Mouse (Mus musculus): ENCODE measurements around the gene Gpank1.
A peak's percentile ranks its signal among the peaks of the same experiment; 100 is the strongest.

Gene Gpank1

DNA sequence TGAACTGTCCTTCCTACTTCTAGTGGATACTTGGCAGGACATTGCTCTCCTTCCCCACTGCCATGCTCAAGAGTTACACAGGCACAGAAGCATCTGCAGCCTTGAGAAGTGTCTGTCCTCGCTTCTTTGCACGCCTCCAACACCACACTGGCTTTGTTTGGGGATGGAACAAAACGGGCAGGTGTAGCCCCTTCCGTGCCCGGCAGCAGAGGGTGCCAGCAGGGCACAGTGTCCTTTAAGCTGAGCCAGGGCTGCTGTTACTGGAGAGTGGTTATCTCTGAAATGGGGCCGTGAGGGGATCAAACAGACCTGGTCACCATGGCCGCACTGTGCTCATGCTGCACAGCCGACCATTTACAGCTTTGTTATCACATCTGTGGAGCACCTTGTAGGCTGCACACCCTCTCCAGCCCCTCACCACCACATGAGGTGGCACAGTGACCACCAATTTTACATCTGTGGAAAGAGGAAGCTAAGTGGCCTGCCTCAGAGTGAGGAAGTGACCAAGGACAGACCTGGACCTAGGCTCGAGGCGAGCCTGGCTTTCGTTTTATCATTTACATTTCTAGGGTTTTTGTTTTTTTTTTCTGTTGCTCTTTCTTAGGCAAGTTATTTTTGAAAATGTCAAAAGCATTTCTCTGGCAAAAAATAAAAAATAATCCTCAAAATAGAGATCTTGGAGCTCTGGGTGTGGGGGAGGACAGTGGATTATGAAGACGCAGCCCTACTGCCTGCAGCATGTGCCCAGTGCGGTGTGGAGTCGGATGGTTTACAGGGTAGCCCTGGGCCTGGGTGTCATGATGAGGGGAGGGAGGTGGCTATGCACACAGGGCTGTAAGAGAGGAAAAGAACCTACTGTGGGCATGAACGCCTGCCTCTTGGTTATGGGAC, 26.5 kb upstream of the Gpank1 start:
- peaks cover 68% of the 10 kb centered on the region for H3K4me1 ChIP-seq (replicated peaks; ENCODE audit: low read depth, low read length)
- H3K9me3 ChIP-seq (ENCODE audit: low read length), result no peaks in the 10 kb centered on the region
- no peaks in the 10 kb centered on the region for H3K27me3 ChIP-seq (ENCODE audit: insufficient read depth, low read length)
- no peak for TF ChIP-seq NANOG (IDR thresholded peaks at IDR 0.05; ENCODE audit: borderline replicate concordance, low read length)
- TF ChIP-seq POU5F1 (IDR thresholded peaks at IDR 0.05; ENCODE audit: borderline replicate concordance, low read length), result no peak
- no peak for TF ChIP-seq CTCF (conservative IDR thresholded peaks at IDR 0.05; ENCODE audit: low read length)
- H3K4me3 ChIP-seq (replicated peaks; ENCODE audit: low read length), result no peak overlapping the region
- peaks cover 89% of the 10 kb centered on the region for H3K36me3 ChIP-seq (ENCODE audit: insufficient read depth, low read length)

GRCm38 (mm10) chr17:35096597-35096996, 24.7 kb upstream of the Gpank1 start:
- Histone ChIP-seq H3K4me3 (replicated peaks; ENCODE audit: low read length) (peak overlapping the region; percentile 52), H3K27me3 (ENCODE audit: insufficient read depth, low read length) (no peaks in the 10 kb centered on the region), H3K9me3 (ENCODE audit: low read length) (no peaks in the 10 kb centered on the region), H3K4me1 (replicated peaks; ENCODE audit: low read depth, low read length) (peaks cover 68% of the 10 kb centered on the region), H3K36me3 (ENCODE audit: insufficient read depth, low read length) (peaks cover 91% of the 10 kb centered on the region)
- TF ChIP-seq CTCF (conservative IDR thresholded peaks at IDR 0.05; ENCODE audit: low read length) (no peak), POU5F1 (IDR thresholded peaks at IDR 0.05; ENCODE audit: borderline replicate concordance, low read length) (no peak), NANOG (IDR thresholded peaks at IDR 0.05; ENCODE audit: borderline replicate concordance, low read length) (no peak)

- Histone ChIP-seq H3K27me3 (ENCODE audit: insufficient read depth, low read length) (no peaks in the 10 kb centered on the region), H3K36me3 (ENCODE audit: insufficient read depth, low read length) (peaks cover 92% of the 10 kb centered on the region), H3K9me3 (ENCODE audit: low read length) (no peaks in the 10 kb centered on the region), H3K4me3 (replicated peaks; ENCODE audit: low read length) (peak overlapping the region; percentile 52), H3K4me1 (replicated peaks; ENCODE audit: low read depth, low read length) (peaks cover 70% of the 10 kb centered on the region)
- TF ChIP-seq CTCF (conservative IDR thresholded peaks at IDR 0.05; ENCODE audit: low read length), result no peak
- TF ChIP-seq NANOG (IDR thresholded peaks at IDR 0.05; ENCODE audit: borderline replicate concordance, low read length), result no peak
- TF ChIP-seq POU5F1 (IDR thresholded peaks at IDR 0.05; ENCODE audit: borderline replicate concordance, low read length), result no peak
Measured at GRCm38 (mm10) chr17:35097164-35097655, 24.0 kb upstream of the Gpank1 start.

GRCm38 (mm10) chr17:35100196-35100765, 21.0 kb upstream of the Gpank1 start:
- Histone ChIP-seq H3K36me3 (ENCODE audit: insufficient read depth, low read length) (peaks cover 80% of the 10 kb centered on the region), H3K27me3 (ENCODE audit: insufficient read depth, low read length) (no peaks in the 10 kb centered on the region), H3K9me3 (ENCODE audit: low read length) (no peaks in the 10 kb centered on the region), H3K4me1 (replicated peaks; ENCODE audit: low read depth, low read length) (peaks cover 61% of the 10 kb centered on the region), H3K4me3 (replicated peaks; ENCODE audit: low read length) (peak overlapping the region; percentile 35)
- TF ChIP-seq POU5F1 (IDR thresholded peaks at IDR 0.05; ENCODE audit: borderline replicate concordance, low read length) (no peak), CTCF (conservative IDR thresholded peaks at IDR 0.05; ENCODE audit: low read length) (no peak), NANOG (IDR thresholded peaks at IDR 0.05; ENCODE audit: borderline replicate concordance, low read length) (no peak)

GRCm38 (mm10) chr17:35101161-35101560, 20.1 kb upstream of the Gpank1 start:
- no peaks in the 10 kb centered on the region for H3K27me3 ChIP-seq (ENCODE audit: insufficient read depth, low read length)
- H3K9me3 ChIP-seq (ENCODE audit: low read length), result no peaks in the 10 kb centered on the region
- H3K36me3 ChIP-seq (ENCODE audit: insufficient read depth, low read length), result peaks cover 72% of the 10 kb centered on the region
- H3K4me3 ChIP-seq (replicated peaks; ENCODE audit: low read length), result no peak overlapping the region
- H3K4me1 ChIP-seq (replicated peaks; ENCODE audit: low read depth, low read length), result peaks cover 64% of the 10 kb centered on the region
- TF ChIP-seq POU5F1 (IDR thresholded peaks at IDR 0.05; ENCODE audit: borderline replicate concordance, low read length) (no peak), CTCF (conservative IDR thresholded peaks at IDR 0.05; ENCODE audit: low read length) (no peak), NANOG (IDR thresholded peaks at IDR 0.05; ENCODE audit: borderline replicate concordance, low read length) (no peak)

- no peaks in the 10 kb centered on the region for H3K9me3 ChIP-seq (ENCODE audit: low read length)
- H3K36me3 ChIP-seq (ENCODE audit: insufficient read depth, low read length), result peaks cover 61% of the 10 kb centered on the region
- H3K27me3 ChIP-seq (ENCODE audit: insufficient read depth, low read length), result no peaks in the 10 kb centered on the region
- no peak overlapping the region for H3K4me3 ChIP-seq (replicated peaks; ENCODE audit: low read length)
- TF ChIP-seq CTCF (conservative IDR thresholded peaks at IDR 0.05; ENCODE audit: low read length) (no peak), NANOG (IDR thresholded peaks at IDR 0.05; ENCODE audit: borderline replicate concordance, low read length) (no peak), POU5F1 (IDR thresholded peaks at IDR 0.05; ENCODE audit: borderline replicate concordance, low read length) (no peak)
- peaks cover 56% of the 10 kb centered on the region for H3K4me1 ChIP-seq (replicated peaks; ENCODE audit: low read depth, low read length)
Measured at GRCm38 (mm10) chr17:35102299-35102698, 19.0 kb upstream of the Gpank1 start.

- H3K36me3 ChIP-seq (ENCODE audit: insufficient read depth, low read length), result peaks cover 53% of the 10 kb centered on the region
- TF ChIP-seq POU5F1 (IDR thresholded peaks at IDR 0.05; ENCODE audit: borderline replicate concordance, low read length) (no peak), NANOG (IDR thresholded peaks at IDR 0.05; ENCODE audit: borderline replicate concordance, low read length) (no peak), CTCF (conservative IDR thresholded peaks at IDR 0.05; ENCODE audit: low read length) (no peak)
- H3K27me3 ChIP-seq (ENCODE audit: insufficient read depth, low read length), result no peaks in the 10 kb centered on the region
- H3K4me1 ChIP-seq (replicated peaks; ENCODE audit: low read depth, low read length), result peaks cover 56% of the 10 kb centered on the region
- no peak overlapping the region for H3K4me3 ChIP-seq (replicated peaks; ENCODE audit: low read length)
- no peaks in the 10 kb centered on the region for H3K9me3 ChIP-seq (ENCODE audit: low read length)
Measured at GRCm38 (mm10) chr17:35103221-35103690, 18.0 kb upstream of the Gpank1 start.

- Histone ChIP-seq H3K36me3 (ENCODE audit: insufficient read depth, low read length) (peaks cover 45% of the 10 kb centered on the region), H3K27me3 (ENCODE audit: insufficient read depth, low read length) (no peaks in the 10 kb centered on the region), H3K4me1 (replicated peaks; ENCODE audit: low read depth, low read length) (peaks cover 55% of the 10 kb centered on the region), H3K9me3 (ENCODE audit: low read length) (no peaks in the 10 kb centered on the region), H3K4me3 (replicated peaks; ENCODE audit: low read length) (no peak overlapping the region)
- no peak for TF ChIP-seq POU5F1 (IDR thresholded peaks at IDR 0.05; ENCODE audit: borderline replicate concordance, low read length)
- no peak for TF ChIP-seq CTCF (conservative IDR thresholded peaks at IDR 0.05; ENCODE audit: low read length)
- TF ChIP-seq NANOG (IDR thresholded peaks at IDR 0.05; ENCODE audit: borderline replicate concordance, low read length), result no peak
Measured at GRCm38 (mm10) chr17:35104079-35104478, 17.2 kb upstream of the Gpank1 start.
